Mouse (Mus musculus) kidney, embryonic 16.5 days (tissue): ENCODE data around the gene Ephb1. TPM values are rescaled to one million over a fixed set of nuclear protein-coding genes. Genes with fewer than 3 reads are reported as not detected.

Source experiments
- ATAC-seq: fragments of 200-750 bp; cut with Nextera tagmentation; 2 replicates; pipeline ENCODE4 v1.8.0; 2017; ENCODE audit warnings: moderate TSS enrichment; ENCODE audit not compliant: low FRiP score, low TSS enrichment
- H3K27ac ChIP-seq: fragments of 300-500 bp; sonication (generic); 2 replicates; pipeline ENCODE4 v1.5.1; 2014; ENCODE audit warnings: low read length
- H3K27me3 ChIP-seq: fragments of 300-500 bp; sonication (generic); 2 replicates; pipeline ENCODE4 v1.6.1; 2014; ENCODE audit warnings: low read length, control low read depth, mixed read lengths; ENCODE audit not compliant: insufficient read depth
- H3K36me3 ChIP-seq: fragments of 300-500 bp; sonication (generic); 2 replicates; pipeline ENCODE4 v1.6.1; 2014; ENCODE audit warnings: low read length, control low read depth, mixed read lengths; ENCODE audit not compliant: insufficient read depth
- H3K4me1 ChIP-seq: fragments of 300-500 bp; sonication (generic); 2 replicates; pipeline ENCODE4 v1.6.1; 2014; ENCODE audit warnings: low read length, control low read depth, mixed read lengths; ENCODE audit not compliant: insufficient read depth
- H3K4me2 ChIP-seq: fragments of 300-500 bp; sonication (generic); replicated peaks from 2 replicates; pipeline ENCODE4 v1.6.1; 2014; ENCODE audit warnings: low read depth, low read length
- H3K4me3 ChIP-seq: fragments of 300-500 bp; sonication (generic); 2 replicates; pipeline ENCODE4 v1.5.1; 2014; ENCODE audit warnings: mild to moderate bottlenecking, low read length
- H3K9ac ChIP-seq: fragments of 300-500 bp; sonication (generic); replicated peaks from 2 replicates; pipeline ENCODE4 v1.6.1; 2014; ENCODE audit warnings: low read length
- H3K9me3 ChIP-seq: fragments of 300-500 bp; sonication (generic); 2 replicates; pipeline ENCODE4 v1.6.1; 2016; ENCODE audit warnings: low read length, control low read depth
- WGBS: fragments of 180-500 bp; shearing (Covaris S2); extraction: QIAGEN DNeasy Blood & Tissue Kit; methylation state at CpG from one replicate; pipeline ENCODE4 v1.1.7; 2014; 5-methylcytosine and 5-hydroxymethylcytosine counted together
- polyA plus RNA-seq: library from polyadenylated mRNA; unstranded; fragments of >200 nt; fragmentation: Nextera tagmentation; extraction: Ambion mirVana; gene quantifications from 2 replicates; pipeline ENCODE4 v1.2.1, GENCODE M21; 2015

Gene Ephb1
- polyA plus RNA-seq, 1 experiment from 2014 or later: 4.1 TPM

- WGBS: 80% methylated on average over 5 of the region's 5 CpGs
- Histone ChIP-seq H3K27me3 (no peaks in the 10 kb centered on the region), H3K4me1 (no peaks in the 10 kb centered on the region), H3K4me2 (no peak overlapping the region), H3K9ac (no peak overlapping the region), H3K9me3 (0 out of 2 replicates have a peak, but pooled peaks cover 1% of the 10 kb centered on the region), H3K4me3 (no peak overlapping the region), H3K27ac (no peak overlapping the region), H3K36me3 (no peaks in the 10 kb centered on the region)
- no peak for ATAC-seq
Observed at GRCm38 (mm10) chr9:102297986-102298385, 56.5 kb downstream of the Ephb1 start.

- no peak overlapping the region for H3K27ac ChIP-seq
- H3K27me3 ChIP-seq: no peaks in the 10 kb centered on the region
- H3K4me3 ChIP-seq: no peak overlapping the region
- 77% methylated on average over 3 of the region's 3 CpGs for WGBS
- H3K9me3 ChIP-seq: 0 out of 2 replicates have a peak, but pooled peaks cover 3% of the 10 kb centered on the region
- H3K4me1 ChIP-seq: no peaks in the 10 kb centered on the region
- no peak for ATAC-seq
- no peak overlapping the region for H3K4me2 ChIP-seq
- H3K9ac ChIP-seq: no peak overlapping the region
- no peaks in the 10 kb centered on the region for H3K36me3 ChIP-seq
Observed at GRCm38 (mm10) chr9:102297176-102297575, 57.3 kb downstream of the Ephb1 start.

- H3K9ac ChIP-seq: no peak overlapping the region
- no peaks in the 10 kb centered on the region for H3K27me3 ChIP-seq
- no peak overlapping the region for H3K4me2 ChIP-seq
Observed at GRCm38 (mm10) chr9:102293605-102294004, 60.9 kb downstream of the Ephb1 start.

GRCm38 (mm10) chr9:102291230-102291629 lies 63.3 kb downstream of the Ephb1 start:
- no peak overlapping the region for H3K4me3 ChIP-seq
- no peaks in the 10 kb centered on the region for H3K4me1 ChIP-seq
- H3K36me3 ChIP-seq: no peaks in the 10 kb centered on the region
- 0 out of 2 replicates have a peak, but pooled peaks cover 3% of the 10 kb centered on the region for H3K9me3 ChIP-seq
- ATAC-seq: no peak
- H3K4me2 ChIP-seq: no peak overlapping the region
- no peaks in the 10 kb centered on the region for H3K27me3 ChIP-seq
- H3K27ac ChIP-seq: no peak overlapping the region
- 76% methylated on average over 3 of the region's 3 CpGs for WGBS
- H3K9ac ChIP-seq: no peak overlapping the region

More at GRCm38 (mm10) chr9:102293605-102294004, 60.9 kb downstream of the Ephb1 start:
- H3K27ac ChIP-seq: no peak overlapping the region
- no peak overlapping the region for H3K4me3 ChIP-seq
- whole genome bisulfite sequencing: 92% methylated on average over 3 of the region's 3 CpGs
- H3K4me1 ChIP-seq: no peaks in the 10 kb centered on the region
- H3K36me3 ChIP-seq: no peaks in the 10 kb centered on the region
- 0 out of 2 replicates have a peak, but pooled peaks cover 3% of the 10 kb centered on the region for H3K9me3 ChIP-seq
- ATAC-seq: no peak

GRCm38 (mm10) chr9:102288356-102288755 lies 66.1 kb downstream of the Ephb1 start:
- no peak for ATAC-seq
- H3K9ac ChIP-seq: no peak overlapping the region
- H3K27me3 ChIP-seq: no peaks in the 10 kb centered on the region
- peaks cover 14% of the 10 kb centered on the region; the same call in 1 of the 2 replicates for H3K9me3 ChIP-seq
- no peaks in the 10 kb centered on the region for H3K36me3 ChIP-seq
- no peak overlapping the region for H3K4me3 ChIP-seq
- H3K4me1 ChIP-seq: no peaks in the 10 kb centered on the region
- 93% methylated on average over 3 of the region's 3 CpGs for WGBS
- H3K27ac ChIP-seq: no peak overlapping the region
- H3K4me2 ChIP-seq: no peak overlapping the region

- H3K27ac ChIP-seq: no peak overlapping the region
- H3K4me1 ChIP-seq: no peaks in the 10 kb centered on the region
- H3K4me2 ChIP-seq: no peak overlapping the region
- no peak overlapping the region for H3K4me3 ChIP-seq
- no peaks in the 10 kb centered on the region for H3K36me3 ChIP-seq
- no peaks in the 10 kb centered on the region for H3K27me3 ChIP-seq
- no peak overlapping the region for H3K9ac ChIP-seq
- WGBS: 76% methylated on average over 3 of the region's 3 CpGs
- H3K9me3 ChIP-seq: no peaks in the 10 kb centered on the region
- ATAC-seq: no peak
Observed at GRCm38 (mm10) chr9:102275931-102276330, 78.6 kb downstream of the Ephb1 start.

- no peaks in the 10 kb centered on the region for H3K27me3 ChIP-seq
- no peak for ATAC-seq
- WGBS: 59% methylated on average over 8 of the region's 8 CpGs
- H3K4me1 ChIP-seq: no peaks in the 10 kb centered on the region
- no peak overlapping the region for H3K4me3 ChIP-seq
- H3K4me2 ChIP-seq: no peak overlapping the region
- H3K36me3 ChIP-seq: no peaks in the 10 kb centered on the region
- H3K9me3 ChIP-seq: no peaks in the 10 kb centered on the region
- no peak overlapping the region for H3K27ac ChIP-seq
- no peak overlapping the region for H3K9ac ChIP-seq
Observed at GRCm38 (mm10) chr9:102274016-102274415, 80.5 kb downstream of the Ephb1 start.

GRCm38 (mm10) chr9:102273469-102273808 lies 81.1 kb downstream of the Ephb1 start:
- no peak overlapping the region for H3K9ac ChIP-seq
- no peaks in the 10 kb centered on the region for H3K9me3 ChIP-seq
- no peak overlapping the region for H3K4me3 ChIP-seq
- no peak overlapping the region for H3K4me2 ChIP-seq
- 72% methylated on average over 6 of the region's 6 CpGs for WGBS
- H3K27me3 ChIP-seq: no peaks in the 10 kb centered on the region
- no peak for ATAC-seq
- no peak overlapping the region for H3K27ac ChIP-seq
- no peaks in the 10 kb centered on the region for H3K36me3 ChIP-seq
- no peaks in the 10 kb centered on the region for H3K4me1 ChIP-seq

- no peaks in the 10 kb centered on the region for H3K27me3 ChIP-seq
Observed at GRCm38 (mm10) chr9:102272731-102273468, 81.6 kb downstream of the Ephb1 start.

GRCm38 (mm10) chr9:102270496-102270895 lies 84.0 kb downstream of the Ephb1 start:
- Histone ChIP-seq H3K27me3 (no peaks in the 10 kb centered on the region), H3K9ac (no peak overlapping the region), H3K9me3 (no peaks in the 10 kb centered on the region), H3K4me1 (peaks cover 16% of the 10 kb centered on the region), H3K4me3 (no peak overlapping the region), H3K4me2 (no peak overlapping the region), H3K27ac (no peak overlapping the region), H3K36me3 (no peaks in the 10 kb centered on the region)
- WGBS: 80% methylated on average over 5 of the region's 5 CpGs
- no peak for ATAC-seq

More at GRCm38 (mm10) chr9:102272731-102273468, 81.6 kb downstream of the Ephb1 start:
- 59% methylated on average over 5 of the region's 5 CpGs for WGBS
- no peak overlapping the region for H3K27ac ChIP-seq
- no peak overlapping the region for H3K4me3 ChIP-seq
- H3K4me1 ChIP-seq: peaks cover 5% of the 10 kb centered on the region; the same call in 1 of the 2 replicates
- no peaks in the 10 kb centered on the region for H3K36me3 ChIP-seq
- H3K4me2 ChIP-seq: no peak overlapping the region
- no peaks in the 10 kb centered on the region for H3K9me3 ChIP-seq
- H3K9ac ChIP-seq: no peak overlapping the region
- no peak for ATAC-seq
